Mouse (Mus musculus) neural tube, embryonic 11.5 days (tissue): ENCODE results near the gene A930009A15Rik. TPM values are rescaled to one million over a fixed set of nuclear protein-coding genes. Genes with fewer than 3 reads are reported as not detected.
A peak's percentile ranks its signal among the peaks of the same experiment; 100 is the strongest.

ENCODE experiments used
- ATAC-seq: fragments of 200-750 bp; cut with Nextera tagmentation; 2 replicates; pipeline ENCODE4 v1.8.0; 2017; ENCODE audit warnings: moderate number of reproducible peaks, mild to moderate bottlenecking, moderate TSS enrichment, moderate library complexity; ENCODE audit not compliant: insufficient read depth, low FRiP score, low TSS enrichment
- DNase-seq: peaks from one replicate; pipeline ENCODE4 v3.0.0-alpha.2; 2015; ENCODE audit warnings: low spot score
- H3K27ac ChIP-seq: fragments of 300-500 bp; sonication (generic); 2 replicates; pipeline ENCODE4 v1.5.1; 2014; ENCODE audit warnings: low read depth, mild to moderate bottlenecking, low read length
- H3K27me3 ChIP-seq: fragments of 300-500 bp; sonication (generic); 2 replicates; pipeline ENCODE4 v1.6.1; 2014; ENCODE audit warnings: mild to moderate bottlenecking, low read length, mixed read lengths; ENCODE audit not compliant: control insufficient read depth, insufficient read depth
- H3K36me3 ChIP-seq: fragments of 300-500 bp; sonication (generic); 2 replicates; pipeline ENCODE4 v1.6.1; 2014; ENCODE audit warnings: mild to moderate bottlenecking, low read length, moderate library complexity, mixed read lengths; ENCODE audit not compliant: control insufficient read depth, insufficient read depth
- H3K4me1 ChIP-seq: fragments of 300-500 bp; sonication (generic); 2 replicates; pipeline ENCODE4 v1.6.1; 2014; ENCODE audit warnings: low read length, mixed read lengths; ENCODE audit not compliant: control insufficient read depth, insufficient read depth
- H3K4me2 ChIP-seq: fragments of 300-500 bp; sonication (generic); 2 replicates; pipeline ENCODE4 v1.6.1; 2014; ENCODE audit warnings: low read depth, mild to moderate bottlenecking, moderate library complexity
- H3K4me3 ChIP-seq: fragments of 300-500 bp; sonication (generic); 2 replicates; pipeline ENCODE4 v1.5.1; 2014; ENCODE audit warnings: low read depth, low read length
- H3K9ac ChIP-seq: fragments of 300-500 bp; sonication (generic); 2 replicates; pipeline ENCODE4 v1.6.1; 2014; ENCODE audit warnings: mild to moderate bottlenecking, low read length
- H3K9me3 ChIP-seq: fragments of 300-500 bp; sonication (generic); 2 replicates; pipeline ENCODE4 v1.6.1; 2016; ENCODE audit warnings: low read length; ENCODE audit not compliant: control insufficient read depth
- WGBS: fragments of 180-500 bp; shearing (Covaris S2); extraction: QIAGEN DNeasy Blood & Tissue Kit; methylation state at CpG from one replicate; pipeline ENCODE4 v1.1.7; 2014; 5-methylcytosine and 5-hydroxymethylcytosine counted together
- polyA plus RNA-seq: library from polyadenylated mRNA; unstranded; fragments of >200 nt; fragmentation: Nextera tagmentation; extraction: Ambion mirVana; gene quantifications from 2 replicates; pipeline ENCODE4 v1.2.1, GENCODE M21; 2014

Gene A930009A15Rik
- polyA plus RNA-seq, 1 experiment from 2014 or later = not detected

GRCm38 (mm10) chr10:115551069-115551468 lies 18.7 kb upstream of the A930009A15Rik start:
- ATAC-seq = no peak
- H3K4me3 ChIP-seq = no peak overlapping the region
- no peak overlapping the region for H3K27ac ChIP-seq
- no peak overlapping the region for H3K9ac ChIP-seq
- no peaks in the 10 kb centered on the region for H3K9me3 ChIP-seq
- no peaks in the 10 kb centered on the region for H3K36me3 ChIP-seq
- H3K4me2 ChIP-seq = no peak overlapping the region
- DNase-seq = no peak
- H3K4me1 ChIP-seq = no peaks in the 10 kb centered on the region
- H3K27me3 ChIP-seq = no peaks in the 10 kb centered on the region
- 92% methylated on average over 3 of the region's 3 CpGs for WGBS

- WGBS = 68% methylated on average over 11 of the region's 11 CpGs
- Histone ChIP-seq H3K9ac (no peak overlapping the region), H3K27me3 (no peaks in the 10 kb centered on the region), H3K36me3 (no peaks in the 10 kb centered on the region), H3K4me1 (0 out of 2 replicates have a peak, but pooled peaks cover 7% of the 10 kb centered on the region), H3K4me2 (no peak overlapping the region), H3K9me3 (no peaks in the 10 kb centered on the region), H3K27ac (no peak overlapping the region), H3K4me3 (no peak overlapping the region)
- no peak; the same call in 1 of the 2 replicates for ATAC-seq
- no peak for DNase-seq
Measured at GRCm38 (mm10) chr10:115553352-115554113, 16.3 kb upstream of the A930009A15Rik start.

GRCm38 (mm10) chr10:115555191-115555765 lies 14.5 kb upstream of the A930009A15Rik start:
- Histone ChIP-seq H3K27me3 (no peaks in the 10 kb centered on the region), H3K36me3 (no peaks in the 10 kb centered on the region), H3K9me3 (no peaks in the 10 kb centered on the region), H3K4me3 (no peak overlapping the region), H3K9ac (no peak overlapping the region), H3K4me1 (0 out of 2 replicates have a peak, but pooled peaks cover 7% of the 10 kb centered on the region), H3K27ac (no peak overlapping the region), H3K4me2 (no peak overlapping the region)
- 69% methylated on average over 2 of the region's 2 CpGs for WGBS
- no peak for DNase-seq
- ATAC-seq = no peak

- Histone ChIP-seq H3K9ac (peak overlapping the region; percentile 40; the same call in 1 of the 2 replicates), H3K4me1 (0 out of 2 replicates have a peak, but pooled peaks cover 7% of the 10 kb centered on the region), H3K4me3 (no peak overlapping the region), H3K27me3 (no peaks in the 10 kb centered on the region), H3K36me3 (no peaks in the 10 kb centered on the region), H3K9me3 (no peaks in the 10 kb centered on the region), H3K4me2 (no peak overlapping the region), H3K27ac (no peak overlapping the region)
- whole genome bisulfite sequencing = 29% methylated on average over 12 of the region's 12 CpGs
- peak; percentile 24 for DNase-seq
- ATAC-seq = peak; percentile 60
Measured at GRCm38 (mm10) chr10:115556738-115557242, 13.0 kb upstream of the A930009A15Rik start.

GRCm38 (mm10) chr10:115561136-115561880 lies 8.5 kb upstream of the A930009A15Rik start:
- H3K4me3 ChIP-seq = no peak overlapping the region
- 0 out of 2 replicates have a peak, but pooled peaks cover 7% of the 10 kb centered on the region for H3K4me1 ChIP-seq
- DNase-seq (no peak), ATAC-seq (no peak)
- H3K27ac ChIP-seq = no peak overlapping the region
- H3K27me3 ChIP-seq = no peaks in the 10 kb centered on the region
- H3K4me2 ChIP-seq = no peak overlapping the region
- H3K9ac ChIP-seq = no peak overlapping the region
- H3K36me3 ChIP-seq = no peaks in the 10 kb centered on the region
- no peaks in the 10 kb centered on the region for H3K9me3 ChIP-seq
- 72% methylated on average over 12 of the region's 12 CpGs for WGBS

GRCm38 (mm10) chr10:115562911-115563686 lies 6.7 kb upstream of the A930009A15Rik start:
- Histone ChIP-seq H3K4me2 (no peak overlapping the region), H3K36me3 (no peaks in the 10 kb centered on the region), H3K27ac (no peak overlapping the region), H3K27me3 (no peaks in the 10 kb centered on the region), H3K9ac (no peak overlapping the region), H3K9me3 (no peaks in the 10 kb centered on the region), H3K4me1 (no peaks in the 10 kb centered on the region), H3K4me3 (no peak overlapping the region)
- DNase-seq (no peak), ATAC-seq (no peak)
- 85% methylated on average over 4 of the region's 4 CpGs for WGBS

- H3K9me3 ChIP-seq = no peaks in the 10 kb centered on the region
- ATAC-seq (no peak), DNase-seq (no peak)
- no peak overlapping the region for H3K27ac ChIP-seq
- WGBS = 84% methylated on average over 5 of the region's 5 CpGs
- H3K36me3 ChIP-seq = no peaks in the 10 kb centered on the region
- no peak overlapping the region for H3K9ac ChIP-seq
- H3K4me2 ChIP-seq = no peak overlapping the region
- no peaks in the 10 kb centered on the region for H3K4me1 ChIP-seq
- H3K4me3 ChIP-seq = no peak overlapping the region
- no peaks in the 10 kb centered on the region for H3K27me3 ChIP-seq
Measured at GRCm38 (mm10) chr10:115563961-115564360, 5.8 kb upstream of the A930009A15Rik start.

- H3K4me3 ChIP-seq = no peak overlapping the region
- no peaks in the 10 kb centered on the region for H3K27me3 ChIP-seq
- H3K27ac ChIP-seq = peak overlapping the region; percentile 44; the same call in 1 of the 2 replicates
- WGBS = 51% methylated on average over 2 of the region's 2 CpGs
- no peaks in the 10 kb centered on the region for H3K9me3 ChIP-seq
- H3K4me1 ChIP-seq = peaks cover 3% of the 10 kb centered on the region
- peak; percentile 22; the same call in 1 of the 2 replicates for ATAC-seq
- no peak overlapping the region for H3K9ac ChIP-seq
- no peak for DNase-seq
- H3K4me2 ChIP-seq = no peak overlapping the region
- H3K36me3 ChIP-seq = no peaks in the 10 kb centered on the region
Measured at GRCm38 (mm10) chr10:115570577-115570976, 791 bp downstream of the A930009A15Rik start.
